Mouse (Mus musculus) kidney, postnatal 10 days (tissue): ENCODE results near the gene Cd300a.
"Not testable (repeated sequence)": the region's sequence is repeated elsewhere in the genome, so short reads cannot be mapped to it uniquely, and the experiment has no call there.

Source experiments
- DNase-seq: peaks from one replicate; pipeline ENCODE4 v3.0.0; 2021; ENCODE audit warnings: mixed read lengths

Gene Cd300a

GRCm38 (mm10) chr11:114909538-114909937 lies 19.7 kb downstream of the Cd300a start:
- not testable (repeated sequence) for DNase-seq

GRCm38 (mm10) chr11:114912847-114913246 lies 23.0 kb downstream of the Cd300a start:
- DNase-seq = peak; percentile 88

GRCm38 (mm10) chr11:114914978-114915377 lies 25.1 kb downstream of the Cd300a start:
- no peak for DNase-seq

GRCm38 (mm10) chr11:114917120-114917519 lies 27.3 kb downstream of the Cd300a start:
- DNase-seq = no peak

GRCm38 (mm10) chr11:114922439-114922838 lies 32.6 kb downstream of the Cd300a start:
- no peak for DNase-seq

- peak; percentile 41 for DNase-seq
Observed at GRCm38 (mm10) chr11:114923961-114924360, 34.1 kb downstream of the Cd300a start.

GRCm38 (mm10) chr11:114929581-114929980 lies 39.7 kb downstream of the Cd300a start:
- no peak for DNase-seq

GRCm38 (mm10) chr11:114931041-114931440 lies 41.2 kb downstream of the Cd300a start:
- DNase-seq = no peak

- DNase-seq = no peak
Observed at GRCm38 (mm10) chr11:114933591-114933990, 43.8 kb downstream of the Cd300a start.

- DNase-seq = no peak
Observed at GRCm38 (mm10) chr11:114934144-114934543, 44.3 kb downstream of the Cd300a start, which contains the start of gene Cd300lb. Cd300lb (minus strand) TSS chr11:114934386.
